11 mouse cellular contexts compared by ENCODE assay signal in the genomic region with DNA sequence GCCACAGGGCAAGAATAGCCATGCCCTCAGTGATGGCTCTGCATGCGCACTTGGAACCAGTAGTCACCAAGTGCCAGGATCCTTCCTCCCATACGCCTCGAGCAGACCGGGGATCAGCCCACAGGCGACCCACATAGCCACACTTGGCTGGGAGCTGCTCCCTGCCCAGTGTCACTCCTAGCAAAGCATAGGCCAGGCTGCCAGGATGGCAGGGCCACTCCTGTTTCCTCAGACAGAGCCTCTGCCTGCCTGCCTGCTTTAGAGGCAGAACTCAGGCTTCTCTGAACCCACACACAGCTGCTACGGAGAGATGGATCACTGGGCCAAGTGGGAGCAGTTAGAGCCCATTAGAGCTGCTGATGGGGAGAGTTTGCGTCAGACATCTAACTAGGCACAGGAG. TPM values are rescaled to one million over a fixed set of nuclear protein-coding genes. Genes with fewer than 3 reads are reported as not detected.
DNase-seq lines count a peak whose midpoint lies in the region; ATAC-seq and TF ChIP-seq lines count a peak whose summit lies in the region.
"Had no signal": no experiment of that assay in that cellular context is flagged by ENCODE, and none has a peak within 500 bp of the region (broad histone marks: within the 10 kb centered on the region; RNA-seq: fewer than 3 reads in every experiment).

No protein-coding gene starts in this region.

- TF ChIP-seq POLR2A in spleen, adult 2 months (IDR thresholded peaks at IDR 0.05; ENCODE audit: low read depth, low read length): no peak

- TF ChIP-seq EP300 in heart, postnatal 0 days (IDR thresholded peaks at IDR 0.05; ENCODE audit: low read depth): no peak

- TF ChIP-seq CTCF in heart, postnatal 0 days (IDR thresholded peaks at IDR 0.05; ENCODE audit: low read depth): no peak
- TF ChIP-seq CTCF in spleen, adult 2 months (IDR thresholded peaks at IDR 0.05; ENCODE audit: extremely low read depth, insufficient read depth, insufficient read length, insufficient replicate concordance): no peak

- no peak for DNase-seq in heart, postnatal 0 days (ENCODE audit: low spot score)
- DNase-seq in heart, adult 9 months (ENCODE audit: low spot score in 2 of 2): no peak
- DNase-seq in spleen, adult 2 months (ENCODE audit: low read depth in 1 of 2, low spot score in 2 of 2): no peak
- no peak for DNase-seq in spleen, adult 12 weeks (ENCODE audit: low spot score)
- DNase-seq in layer of hippocampus, postnatal 36 days: peak; percentile 60 to 76
- no peak for DNase-seq in thymus, postnatal 25 days
- no peak for DNase-seq in embryo, embryonic 11 days
- DNase-seq: lung, postnatal 36 days; thymus, postnatal 4 days had no signal

- no peak overlapping the region for H3K4me2 ChIP-seq in heart, postnatal 0 days (ENCODE audit: low read depth, low read length)
- H3K4me2 ChIP-seq: intestine, embryonic 15.5 days; limb, embryonic 12.5 days had no signal

- H3K9ac ChIP-seq in heart, postnatal 0 days (replicated peaks; ENCODE audit: low read depth, low read length): 0 out of 2 replicates have a peak overlapping the region, but pooled peaks have one; percentile 8
- H3K9ac ChIP-seq: intestine, embryonic 15.5 days; limb, embryonic 12.5 days had no signal

- no peaks in the 10 kb centered on the region for H3K9me3 ChIP-seq in heart, postnatal 0 days (replicated peaks; ENCODE audit: control insufficient read depth, low read length)
- H3K9me3 ChIP-seq: intestine, embryonic 15.5 days; limb, embryonic 12.5 days had no signal

- 82% methylated on average over 7 of the region's 7 CpGs for WGBS in heart, postnatal 0 days
- WGBS in spleen, adult 2 months: 92% methylated on average over 7 of the region's 7 CpGs

- no peak overlapping the region for H3K27ac ChIP-seq in heart, postnatal 0 days (ENCODE audit: low read depth)
- peak overlapping the region; percentile 27; the same call in 1 of the 2 replicates for H3K27ac ChIP-seq in spleen, adult 2 months (ENCODE audit: insufficient read depth, low read length)
- H3K27ac ChIP-seq: intestine, embryonic 15.5 days; limb, embryonic 12.5 days had no signal

- H3K4me3 ChIP-seq in heart, postnatal 0 days (ENCODE audit: low read depth, low read length): no peak overlapping the region
- H3K4me3 ChIP-seq in spleen, adult 2 months (ENCODE audit: extremely low read depth, insufficient read depth, insufficient read length): no peak overlapping the region
- H3K4me3 ChIP-seq: intestine, embryonic 15.5 days; limb, embryonic 12.5 days had no signal

- H3K4me1 ChIP-seq in heart, postnatal 0 days (ENCODE audit: control insufficient read depth, insufficient read depth): peaks cover 16% of the 10 kb centered on the region
- H3K4me1 ChIP-seq in spleen, adult 2 months (ENCODE audit: control insufficient read depth, insufficient read depth, insufficient read length): peaks cover 15% of the 10 kb centered on the region

- ATAC-seq in heart, postnatal 0 days (ENCODE audit: insufficient read depth, low read depth): no peak
- ATAC-seq: intestine, embryonic 15.5 days had no signal

- peaks cover 79% of the 10 kb centered on the region for H3K36me3 ChIP-seq in heart, postnatal 0 days (replicated peaks; ENCODE audit: control insufficient read depth, insufficient read depth, low read length)
- peaks cover 79% of the 10 kb centered on the region for H3K36me3 ChIP-seq in spleen, adult 2 months (ENCODE audit: control insufficient read depth, insufficient read depth, low read length)

- no peaks in the 10 kb centered on the region for H3K27me3 ChIP-seq in heart, postnatal 0 days (ENCODE audit: control insufficient read depth, insufficient read depth, low read length)
- H3K27me3 ChIP-seq in spleen, adult 2 months (ENCODE audit: control insufficient read depth, insufficient read depth, low read length): no peaks in the 10 kb centered on the region
- H3K27me3 ChIP-seq: intestine, embryonic 15.5 days; limb, embryonic 12.5 days had no signal

RNA-seq across cellular contexts. Expression of a gene that starts 36.8 kb away (rescaled TPM):
- 0.46 TPM in 1 of 2 replicates, not detected in the other for total RNA-seq in heart, postnatal 0 days (2014; rRNA removed; ENCODE audit: low replicate concordance)
- polyA plus RNA-seq in heart, postnatal 0 days (2015; fragmentation: Nextera tagmentation; extraction: Ambion mirVana): 0.04 TPM in 1 of 2 replicates, not detected in the other
- polyA plus RNA-seq in spleen, adult 2 months (2012; rRNA removed): 4.3 and 5.9 TPM in 2 replicates
- total RNA-seq in layer of hippocampus, postnatal 36 days (2021): 1 to 10 TPM; 4.0 to 6.7 TPM

RNA-seq across cellular contexts. Expression of a gene that starts 48.4 kb away (rescaled TPM):
- total RNA-seq in heart, postnatal 0 days (2014; rRNA removed; ENCODE audit: low replicate concordance): 62.0 and 63.6 TPM in 2 replicates
- 15.7 and 17.5 TPM in 2 replicates for polyA plus RNA-seq in heart, postnatal 0 days (2015; fragmentation: Nextera tagmentation; extraction: Ambion mirVana)
- polyA plus RNA-seq in spleen, adult 2 months (2012; rRNA removed): 138 and 142 TPM in 2 replicates
- total RNA-seq in layer of hippocampus, postnatal 36 days (2021): 100 to 1,000 TPM in 1 of 2 experiments, 10 to 100 TPM in 1; 92.4 to 103 TPM

Comparison
In these comparisons a context has a peak if more than half of its experiments do, and no peak if none do; other contexts are left out.
1. DNase-seq: peak in layer of hippocampus, postnatal 36 days (2 of 2); none in heart, postnatal 0 days (single experiment), heart, adult 9 months (0 of 2), spleen, adult 2 months (0 of 2), spleen, adult 12 weeks (single experiment), thymus, postnatal 25 days (single experiment) and embryo, embryonic 11 days (single experiment).